Mouse (Mus musculus): ENCODE data around the gene Gdf2.

Gdf2 gene

DNA sequence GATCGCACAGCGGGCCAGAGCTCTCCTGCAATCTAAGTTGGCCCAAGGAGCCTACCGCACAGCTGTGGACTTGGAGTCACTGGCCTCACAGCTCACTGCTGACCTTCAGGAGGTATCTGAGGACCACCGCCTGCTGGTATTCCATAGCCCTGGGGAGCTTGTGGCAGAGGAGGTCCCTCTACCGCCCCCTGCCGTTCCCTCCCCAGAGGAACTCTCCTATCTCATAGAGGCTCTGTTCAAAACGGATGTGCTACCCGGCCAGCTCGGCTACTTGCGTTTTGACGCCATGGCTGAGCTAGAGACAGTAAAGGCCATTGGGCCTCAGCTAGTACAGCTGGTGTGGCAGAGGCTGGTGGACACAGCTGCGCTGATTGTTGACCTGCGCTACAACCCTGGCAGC lies 15.2 kb downstream of the Gdf2 start:
- DNase-seq (ENCODE audit: low spot score in 2 of 2), result no peak

DNA sequence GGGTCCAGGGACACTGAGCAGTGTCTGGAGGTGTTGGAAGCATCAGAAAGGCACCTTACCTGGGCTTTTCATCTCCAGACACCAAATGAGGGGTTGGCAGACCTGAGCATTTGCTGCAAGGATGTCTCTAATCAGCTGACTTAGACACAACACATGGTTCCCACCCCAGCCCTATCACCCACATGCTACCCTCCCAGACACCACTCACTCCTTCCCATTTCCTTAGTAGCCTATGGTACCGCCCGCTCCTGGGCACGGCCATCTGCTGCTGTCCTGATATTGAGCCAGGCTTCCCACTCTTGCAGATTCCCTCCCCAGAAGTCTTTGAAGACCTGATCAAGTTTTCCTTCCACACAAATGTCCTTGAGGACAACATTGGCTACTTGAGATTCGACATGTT lies 17.3 kb downstream of the Gdf2 start:
- DNase-seq (ENCODE audit: low spot score in 2 of 2), result no peak

DNA sequence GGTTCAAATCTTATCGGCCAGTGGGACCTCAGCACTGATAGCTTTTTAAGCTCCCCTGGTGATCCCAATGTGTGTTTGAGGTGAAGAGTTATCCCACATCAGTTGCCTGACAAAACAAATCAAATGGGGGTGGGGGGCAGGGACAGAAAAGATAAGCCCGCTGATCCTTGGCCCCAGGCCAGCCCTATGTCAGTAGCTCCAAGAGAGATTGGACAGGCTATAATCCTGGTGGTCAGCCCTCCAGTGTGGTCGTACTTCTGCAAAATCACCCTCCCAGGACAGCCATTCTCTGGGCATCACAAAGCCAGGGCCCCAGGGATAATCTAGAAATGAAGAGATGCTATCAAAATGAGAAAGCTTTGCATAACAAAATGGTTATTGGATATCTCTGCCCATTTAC lies 18.0 kb downstream of the Gdf2 start:
- no peak for DNase-seq (ENCODE audit: low spot score in 2 of 2)

DNA sequence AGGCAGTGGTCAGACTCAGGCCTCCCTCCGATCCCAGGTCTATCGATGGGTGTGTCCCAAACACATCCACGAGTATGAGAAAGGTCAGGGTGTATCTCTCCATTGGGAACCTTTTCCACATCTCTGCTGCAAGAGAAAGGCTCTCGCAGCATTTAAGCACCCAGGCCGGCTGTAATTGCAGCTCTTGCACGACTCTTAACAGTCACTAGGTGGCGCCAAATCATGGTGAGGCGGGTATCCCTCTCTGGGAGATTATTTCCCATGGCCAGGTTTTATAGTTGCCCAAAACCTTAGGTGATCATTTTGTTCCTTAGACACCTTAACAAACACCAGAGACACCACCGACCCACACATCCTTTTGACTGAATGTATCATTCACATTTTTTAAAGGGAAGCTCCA lies 18.5 kb downstream of the Gdf2 start:
- DNase-seq (ENCODE audit: low spot score in 2 of 2), result no peak

DNA sequence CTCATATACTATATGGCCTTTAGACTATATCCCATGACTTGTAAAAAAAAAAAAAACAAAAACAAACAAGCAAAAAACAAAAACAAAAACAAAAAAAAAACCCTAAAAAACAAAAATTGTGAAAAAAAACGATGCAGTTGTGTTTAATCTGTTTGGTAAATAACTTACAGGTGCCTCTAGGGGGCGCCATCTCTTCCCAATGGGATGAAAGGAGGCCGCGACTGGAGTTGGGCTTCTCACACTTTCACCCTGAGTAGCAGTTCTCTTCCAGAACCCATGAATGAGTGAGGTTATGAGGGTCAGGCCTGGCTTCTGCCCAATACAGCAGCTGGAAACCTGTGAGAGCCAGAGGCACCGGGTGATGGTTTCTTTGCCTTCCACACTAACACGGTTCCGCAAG lies 24.8 kb downstream of the Gdf2 start:
- DNase-seq (ENCODE audit: low spot score in 2 of 2), result no peak

DNA sequence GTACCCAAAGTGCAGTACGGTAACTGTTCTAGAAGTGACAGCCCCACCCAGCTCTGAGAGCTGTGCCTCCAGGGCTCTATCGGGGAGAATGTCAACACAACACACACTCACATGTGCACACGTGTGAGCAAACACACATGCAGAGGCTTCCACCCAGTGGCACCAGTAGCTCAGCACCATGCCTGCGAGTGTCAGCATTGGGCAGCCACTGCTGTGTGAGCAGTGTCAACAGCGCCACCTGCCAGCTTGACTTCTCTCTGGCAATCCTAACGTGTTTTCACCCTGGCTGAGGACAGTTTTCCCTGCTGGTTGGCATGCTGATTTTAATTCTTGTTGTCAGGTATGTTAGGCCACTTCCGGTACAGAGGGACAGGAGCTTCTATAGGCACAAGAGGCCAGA lies 31.8 kb downstream of the Gdf2 start:
- no peak for DNase-seq (ENCODE audit: low spot score in 2 of 2)

DNA sequence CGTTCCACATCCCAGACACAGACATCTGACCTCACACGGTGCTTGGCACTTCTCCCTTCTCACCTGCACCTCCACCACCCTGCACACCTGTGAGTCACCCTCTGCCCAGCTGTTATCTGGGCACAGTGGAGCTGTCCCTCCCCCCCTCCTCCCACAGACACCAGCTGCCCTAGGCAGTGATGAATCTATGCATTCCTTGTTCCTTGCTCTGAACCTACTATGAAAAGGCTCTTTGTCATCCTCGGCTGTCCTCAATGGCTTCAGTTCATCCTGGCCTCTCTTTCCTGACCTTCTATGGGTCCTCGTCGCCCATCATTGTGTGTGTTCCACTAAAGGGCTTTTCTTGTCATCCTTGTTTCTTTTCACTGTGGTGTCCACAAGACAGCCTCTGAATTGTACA lies 33.9 kb downstream of the Gdf2 start:
- DNase-seq (ENCODE audit: low spot score in 2 of 2), result no peak

DNA sequence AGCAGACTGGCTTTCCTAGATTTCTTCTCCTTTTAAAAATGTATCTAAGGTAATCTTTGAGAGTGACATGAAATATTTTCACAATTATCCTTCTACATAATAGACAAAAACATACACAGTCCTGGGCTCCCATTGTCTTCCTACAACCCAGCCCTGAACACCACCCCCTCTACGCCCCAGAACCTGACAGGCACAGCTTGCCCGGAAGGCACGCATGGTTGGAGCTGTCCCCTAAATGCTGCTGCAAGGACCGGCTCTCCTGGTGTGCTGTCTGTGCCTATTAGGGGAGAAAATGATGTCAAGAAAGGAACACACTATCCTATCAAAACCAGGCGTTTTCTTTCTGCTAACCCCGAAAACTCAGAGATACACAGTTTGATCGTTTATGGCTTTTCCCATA lies 36.9 kb downstream of the Gdf2 start:
- no peak for DNase-seq (ENCODE audit: low spot score in 2 of 2)

DNA sequence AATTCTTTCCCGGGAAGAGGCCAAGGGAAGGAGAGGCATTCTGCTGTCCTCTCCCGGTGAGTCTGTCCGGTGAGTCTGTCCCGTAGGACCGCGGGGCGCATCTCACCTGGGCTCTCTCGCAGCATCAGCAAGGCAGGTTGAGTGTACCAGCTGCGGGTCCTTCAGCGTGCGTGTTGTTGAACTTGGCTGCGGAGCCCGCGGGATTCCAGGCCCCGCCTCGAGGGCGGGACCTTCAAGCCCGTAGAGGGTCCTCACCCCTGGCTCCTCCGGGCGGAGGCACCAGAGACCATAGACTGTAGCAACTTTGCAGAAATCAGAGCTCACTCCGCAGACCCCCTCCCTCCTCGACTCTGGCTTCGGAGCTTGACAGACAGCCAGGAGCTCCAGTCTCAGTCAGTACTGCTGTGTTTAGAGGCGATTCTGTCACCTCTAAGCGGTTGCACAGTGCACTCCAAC lies 37.8 kb downstream of the Gdf2 start, which contains the start of gene Zfp488:
Gene Zfp488 (minus strand): TSS at position 161 of the 456 bp plus-strand sequence.
- DNase-seq (ENCODE audit: low spot score in 2 of 2), result no peak

DNA sequence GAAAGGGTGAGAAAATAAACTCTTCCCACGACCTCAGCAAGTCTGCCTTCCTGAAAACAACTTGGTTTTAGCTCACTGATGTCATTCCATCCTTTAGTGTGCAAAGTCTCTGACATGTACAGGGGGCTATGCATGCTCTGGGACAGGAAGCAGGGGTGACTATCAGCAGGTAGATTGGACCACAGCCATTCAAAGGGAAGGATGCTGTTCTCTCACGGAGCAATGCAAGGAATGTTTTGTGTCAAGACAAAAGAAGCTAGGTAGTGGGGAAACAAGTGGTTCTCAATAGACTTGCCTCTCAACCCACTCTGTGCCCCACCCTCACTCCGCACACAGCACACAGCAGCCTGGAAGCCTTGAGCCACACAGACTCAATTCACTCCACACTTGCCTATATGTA lies 48.4 kb downstream of the Gdf2 start:
- DNase-seq (ENCODE audit: low spot score in 2 of 2), result no peak

DNA sequence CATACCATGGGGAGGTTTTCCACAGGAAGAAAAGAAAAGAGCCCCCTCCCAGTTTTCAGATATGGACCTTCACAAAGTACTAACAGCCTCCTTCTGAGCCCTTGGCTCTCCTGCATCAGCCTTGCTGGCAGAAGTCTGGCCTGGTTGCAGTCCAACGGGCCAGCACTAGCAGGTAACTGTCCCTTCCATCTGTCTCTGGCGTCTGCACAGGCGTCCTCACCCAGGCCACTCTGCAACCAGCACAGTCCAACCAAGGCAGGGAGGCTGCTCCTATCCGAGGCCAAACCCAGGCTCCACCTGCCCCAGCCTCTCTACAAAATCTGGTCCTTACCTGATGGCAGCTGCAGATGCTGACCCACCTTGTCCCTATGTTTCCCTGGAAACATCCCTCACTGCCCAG lies 51.1 kb downstream of the Gdf2 start:
- DNase-seq (ENCODE audit: low spot score in 2 of 2), result no peak

DNA sequence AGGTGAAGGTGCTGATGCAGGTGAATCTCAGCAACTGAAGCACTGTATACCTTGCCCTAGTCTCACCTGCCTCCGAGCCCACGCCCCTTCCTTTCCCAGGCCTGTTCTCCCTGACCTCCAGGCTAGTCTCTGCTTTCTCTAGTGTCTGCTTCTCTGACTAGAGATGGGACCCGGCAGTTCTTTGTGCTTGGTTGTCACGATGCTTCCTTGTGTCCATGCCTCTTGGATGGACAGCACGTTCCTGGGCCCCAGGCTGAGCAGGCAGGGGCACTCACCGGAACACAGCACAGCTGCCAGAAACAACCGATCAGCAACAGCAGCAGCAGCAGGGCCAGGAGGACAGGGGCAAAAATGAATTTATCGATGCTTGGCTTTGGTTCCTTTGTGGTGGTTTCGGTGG lies 52.2 kb downstream of the Gdf2 start:
- DNase-seq (ENCODE audit: low spot score in 2 of 2), result no peak

DNA sequence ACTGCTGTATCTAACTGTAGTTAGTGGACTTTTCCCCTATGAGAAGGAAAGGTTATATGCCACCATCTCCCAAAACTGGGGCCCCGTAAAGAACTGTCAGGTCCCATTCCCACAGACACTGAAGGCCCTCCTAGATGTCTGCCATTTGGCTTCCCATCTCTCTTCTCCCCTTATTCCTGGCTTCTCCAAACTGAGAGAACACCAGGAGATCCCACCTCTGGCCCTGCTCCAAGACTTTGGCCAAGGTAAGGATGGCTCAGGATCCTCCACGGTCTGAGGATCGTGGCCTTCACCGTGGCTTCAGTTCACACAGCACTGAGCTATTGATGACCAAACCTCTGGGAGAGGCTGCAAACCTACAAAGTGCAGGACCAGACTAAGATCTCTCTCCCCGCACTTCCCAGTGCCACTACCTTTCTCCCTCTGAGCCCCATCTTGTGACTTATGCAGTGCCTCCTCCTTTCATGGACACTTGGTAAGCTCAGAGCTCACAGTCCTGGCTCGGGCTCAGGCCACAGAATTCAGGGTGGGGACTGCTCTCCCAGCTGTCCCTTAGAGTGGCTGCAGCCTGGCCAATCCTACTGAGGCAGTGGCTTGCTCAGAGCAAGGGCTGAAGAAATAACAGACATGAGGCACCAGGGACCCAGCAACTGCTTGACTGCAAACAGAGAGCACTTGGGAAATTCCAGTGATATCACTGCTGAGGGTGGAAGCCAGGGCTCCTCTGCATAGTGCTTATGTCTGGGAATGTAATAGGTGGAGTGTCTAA lies 52.9 kb downstream of the Gdf2 start:
- no peak for DNase-seq (ENCODE audit: low spot score in 2 of 2)

Measured in natural killer cell, adult 2 months (primary cell).